Mouse (Mus musculus) E14TG2a.4 (cell line): ENCODE measurements around the gene Mex3d.

ENCODE experiments used
- CTCF ChIP-seq: conservative IDR thresholded peaks from 2 replicates; pipeline ENCODE4 v1.5.1; 2014; ENCODE audit warnings: low read length
- NANOG ChIP-seq: IDR thresholded peaks from 2 replicates; pipeline ENCODE4 v1.6.1; 2014; ENCODE audit warnings: borderline replicate concordance, low read length, mixed read lengths
- POU5F1 ChIP-seq: IDR thresholded peaks from 2 replicates; pipeline ENCODE4 v1.6.1; 2014; ENCODE audit warnings: low read length, borderline replicate concordance

DNA sequence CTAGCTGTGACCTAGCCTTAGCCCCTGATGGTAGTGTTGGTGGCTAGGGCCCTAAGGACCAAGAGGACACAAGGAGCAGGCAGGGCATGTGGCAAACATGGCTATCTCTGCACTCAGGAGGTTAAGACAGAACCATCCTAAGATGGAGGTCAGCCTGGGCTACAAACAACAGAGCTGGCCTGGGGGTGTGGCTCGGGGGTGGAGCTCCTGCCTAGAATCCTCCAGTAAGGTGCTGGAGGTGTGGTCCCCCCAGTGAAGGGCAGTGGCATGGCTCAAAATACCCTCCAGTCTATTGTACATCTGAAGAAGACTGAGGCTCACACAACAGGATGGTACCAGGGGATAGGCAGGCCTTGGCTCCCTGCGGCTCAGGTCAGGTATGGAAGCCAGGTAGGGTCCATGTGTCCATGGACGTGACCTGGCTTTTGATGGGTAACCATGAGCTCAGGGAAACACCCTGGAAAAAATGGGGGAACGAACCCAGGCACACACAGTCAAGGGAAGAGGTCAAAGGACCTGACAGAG lies 3.3 kb downstream of the Mex3d start:
- TF ChIP-seq CTCF: no peak
- no peak for TF ChIP-seq POU5F1
- no peak for TF ChIP-seq NANOG
